Mouse (Mus musculus): ENCODE data around the gene Cdc42.

The Cdc42 gene

GRCm38 (mm10) chr4:137357517-137358254, at the start of gene Cdc42:
Cdc42 (minus strand) TSS chr4:137357720.
- in situ Hi-C loops (cut with MboI; ENCODE audit: unreplicated experiment in 2 of 2), result no loop called here

- in situ Hi-C loops (cut with MboI; ENCODE audit: unreplicated experiment in 2 of 2), result no loop called here
Measured at GRCm38 (mm10) chr4:137405571-137405970, 48.1 kb upstream of the Cdc42 start.

- in situ Hi-C loops (cut with MboI; ENCODE audit: unreplicated experiment in 2 of 2), result loop anchor here in 1 of 2 experiments (10.0 to 25.0 kb wide), 2 partner anchors 52 to 1515 kb away; partner anchors contain the start of gene Otud3
Measured at GRCm38 (mm10) chr4:137396641-137397525, 39.4 kb upstream of the Cdc42 start.

GRCm38 (mm10) chr4:137393378-137394135, 36.0 kb upstream of the Cdc42 start:
- in situ Hi-C loops (cut with MboI; ENCODE audit: unreplicated experiment in 2 of 2), result loop anchor here (5.0 to 25.0 kb wide), 4 partner anchors 49 to 1519 kb away; partner anchors contain the start of gene Otud3 (in 1 of the 2)

GRCm38 (mm10) chr4:137392874-137393273, 35.4 kb upstream of the Cdc42 start:
- in situ Hi-C loops (cut with MboI; ENCODE audit: unreplicated experiment in 2 of 2), result loop anchor here (5.0 to 25.0 kb wide), 4 partner anchors 48 to 1519 kb away; partner anchors contain the start of gene Otud3 (in 1 of the 2)

- in situ Hi-C loops (cut with MboI; ENCODE audit: unreplicated experiment in 2 of 2), result loop anchor here (5.0 to 25.0 kb wide), 4 partner anchors 46 to 1521 kb away; partner anchors contain the start of gene Otud3 (in 1 of the 2)
Measured at GRCm38 (mm10) chr4:137391287-137391686, 33.8 kb upstream of the Cdc42 start.

- in situ Hi-C loops (cut with MboI; ENCODE audit: unreplicated experiment in 2 of 2), result loop anchor here (5.0 to 25.0 kb wide), 4 partner anchors 45 to 1522 kb away; partner anchors contain the start of gene Otud3 (in 1 of the 2)
Measured at GRCm38 (mm10) chr4:137390196-137390595, 32.7 kb upstream of the Cdc42 start.

GRCm38 (mm10) chr4:137388983-137389382, 31.5 kb upstream of the Cdc42 start:
- in situ Hi-C loops (cut with MboI; ENCODE audit: unreplicated experiment in 2 of 2), result loop anchor here in 1 of 2 experiments (25.0 kb wide), 1 partner anchor 1523 kb away; the partner anchor contains the start of gene Otud3

GRCm38 (mm10) chr4:137388059-137388794, 30.7 kb upstream of the Cdc42 start:
- in situ Hi-C loops (cut with MboI; ENCODE audit: unreplicated experiment in 2 of 2), result loop anchor here in 1 of 2 experiments (25.0 kb wide), 1 partner anchor 1524 kb away; the partner anchor contains the start of gene Otud3

GRCm38 (mm10) chr4:137387482-137388058, 30.1 kb upstream of the Cdc42 start:
- in situ Hi-C loops (cut with MboI; ENCODE audit: unreplicated experiment in 2 of 2), result loop anchor here in 1 of 2 experiments (25.0 kb wide), 1 partner anchor 1525 kb away; the partner anchor contains the start of gene Otud3

GRCm38 (mm10) chr4:137380702-137381605, 23.4 kb upstream of the Cdc42 start:
- in situ Hi-C loops (cut with MboI; ENCODE audit: unreplicated experiment in 2 of 2), result loop anchor here in 1 of 2 experiments (25.0 kb wide), 1 partner anchor 1531 kb away; the partner anchor contains the start of gene Otud3

GRCm38 (mm10) chr4:137379713-137380255, 22.3 kb upstream of the Cdc42 start:
- in situ Hi-C loops (cut with MboI; ENCODE audit: unreplicated experiment in 2 of 2), result loop anchor here in 1 of 2 experiments (25.0 kb wide), 1 partner anchor 1533 kb away; the partner anchor contains the start of gene Otud3

GRCm38 (mm10) chr4:137379085-137379484, 21.6 kb upstream of the Cdc42 start:
- in situ Hi-C loops (cut with MboI; ENCODE audit: unreplicated experiment in 2 of 2), result loop anchor here in 1 of 2 experiments (25.0 kb wide), 1 partner anchor 1533 kb away; the partner anchor contains the start of gene Otud3

- in situ Hi-C loops (cut with MboI; ENCODE audit: unreplicated experiment in 2 of 2), result loop anchor here in 1 of 2 experiments (25.0 kb wide), 1 partner anchor 1535 kb away; the partner anchor contains the start of gene Otud3
Measured at GRCm38 (mm10) chr4:137377526-137378304, 20.2 kb upstream of the Cdc42 start.

GRCm38 (mm10) chr4:137376778-137377177, 19.3 kb upstream of the Cdc42 start:
- in situ Hi-C loops (cut with MboI; ENCODE audit: unreplicated experiment in 2 of 2), result loop anchor here in 1 of 2 experiments (25.0 kb wide), 1 partner anchor 1536 kb away; the partner anchor contains the start of gene Otud3

Measured in v-Abl transformed pro-B cells (cell line).